Mouse (Mus musculus) kidney, embryonic 15.5 days (tissue): ENCODE data around the gene Kifc3. TPM values are rescaled to one million over a fixed set of nuclear protein-coding genes. Genes with fewer than 3 reads are reported as not detected.

Experiments
- ATAC-seq: fragments of 200-750 bp; cut with Nextera tagmentation; replicated peaks from 2 replicates; pipeline ENCODE4 v1.8.0; 2017; ENCODE audit warnings: moderate TSS enrichment; ENCODE audit not compliant: low FRiP score
- H3K27ac ChIP-seq: fragments of 300-500 bp; sonication (generic); 2 replicates; pipeline ENCODE4 v1.5.1; 2015; ENCODE audit warnings: mild to moderate bottlenecking, inconsistent platforms
- H3K27me3 ChIP-seq: fragments of 300-500 bp; sonication (generic); 2 replicates; pipeline ENCODE4 v1.6.1; 2015; ENCODE audit warnings: inconsistent platforms
- H3K36me3 ChIP-seq: fragments of 300-500 bp; sonication (generic); 2 replicates; pipeline ENCODE4 v1.6.1; 2015; ENCODE audit warnings: inconsistent platforms
- H3K4me1 ChIP-seq: fragments of 300-500 bp; sonication (generic); 2 replicates; pipeline ENCODE4 v1.6.1; 2015; ENCODE audit warnings: inconsistent platforms
- H3K4me2 ChIP-seq: fragments of 300-500 bp; sonication (generic); 2 replicates; pipeline ENCODE4 v1.6.1; 2015; ENCODE audit warnings: moderate library complexity, mild to moderate bottlenecking, inconsistent platforms
- H3K4me3 ChIP-seq: fragments of 300-500 bp; sonication (generic); replicated peaks from 2 replicates; pipeline ENCODE4 v1.5.1; 2015; ENCODE audit warnings: mild to moderate bottlenecking, inconsistent platforms
- H3K9ac ChIP-seq: fragments of 300-500 bp; sonication (generic); 2 replicates; pipeline ENCODE4 v1.6.1; 2015; ENCODE audit warnings: mild to moderate bottlenecking, inconsistent platforms
- H3K9me3 ChIP-seq: fragments of 300-500 bp; sonication (generic); replicated peaks from 2 replicates; pipeline ENCODE4 v1.6.1; 2016; ENCODE audit warnings: inconsistent platforms
- WGBS: fragments of 180-500 bp; shearing (Covaris S2); methylation state at CpG from one replicate; pipeline ENCODE4 v1.1.7; 2015; ENCODE audit warnings: mixed read lengths; 5-methylcytosine and 5-hydroxymethylcytosine counted together
- polyA plus RNA-seq: library from polyadenylated mRNA; unstranded; fragments of >200 nt; fragmentation: Nextera tagmentation; extraction: Ambion mirVana; gene quantifications from 2 replicates; pipeline ENCODE4 v1.2.1, GENCODE M21; 2015

The Kifc3 gene
- polyA plus RNA-seq, 1 experiment from 2014 or later, result 28.8 TPM

DNA sequence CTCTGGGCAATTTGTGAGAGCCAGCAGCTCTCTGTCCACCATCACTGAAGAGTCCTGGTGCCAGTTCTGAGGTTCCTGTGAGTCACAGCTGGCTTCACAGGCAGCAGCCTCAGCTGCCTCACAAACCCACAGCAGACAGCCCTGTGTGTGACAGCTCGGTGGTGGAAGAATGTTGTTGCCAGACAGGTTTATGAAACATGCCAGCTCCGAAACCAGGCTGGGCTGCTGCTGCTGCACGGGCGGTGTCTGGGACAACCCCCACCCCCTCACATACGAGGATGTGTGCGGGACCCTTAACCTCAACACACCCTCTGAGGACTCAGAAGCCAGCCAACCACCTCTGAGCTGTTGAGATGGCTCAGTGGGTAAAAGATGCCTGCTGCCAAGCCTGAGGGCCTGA is 48.0 kb downstream of the Kifc3 start:
- Histone ChIP-seq H3K9me3 (no peaks in the 10 kb centered on the region), H3K27me3 (no peaks in the 10 kb centered on the region), H3K36me3 (no peaks in the 10 kb centered on the region), H3K27ac (no peak overlapping the region), H3K9ac (no peak overlapping the region), H3K4me2 (no peak overlapping the region), H3K4me3 (no peak overlapping the region), H3K4me1 (peaks cover 16% of the 10 kb centered on the region; the same call in 1 of the 2 replicates)
- WGBS, result 43% methylated on average over 6 of the region's 6 CpGs
- peak; percentile 54; the same call in 1 of the 2 replicates for ATAC-seq

DNA sequence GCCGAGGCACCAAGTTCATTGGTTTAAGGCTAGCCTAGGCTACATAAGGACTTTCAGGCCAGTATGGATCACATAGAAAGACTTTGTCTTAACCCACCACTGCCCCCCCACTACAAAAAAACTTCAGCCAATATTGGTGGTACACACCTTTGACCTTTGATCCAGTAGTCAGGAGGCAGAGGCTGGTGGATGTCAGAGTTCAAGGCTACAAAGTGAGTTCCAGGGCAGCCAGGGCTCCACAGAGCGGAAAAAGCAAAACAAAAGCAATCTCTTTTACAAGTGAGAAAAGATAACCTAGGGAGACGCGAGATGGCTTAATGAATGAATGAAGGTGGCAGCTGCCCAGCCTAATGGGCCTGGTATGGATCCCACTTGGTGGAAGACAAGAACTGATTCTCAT is 48.6 kb downstream of the Kifc3 start:
- H3K4me1 ChIP-seq, result peaks cover 18% of the 10 kb centered on the region; the same call in 1 of the 2 replicates
- no peaks in the 10 kb centered on the region for H3K9me3 ChIP-seq
- H3K9ac ChIP-seq, result no peak overlapping the region
- H3K4me3 ChIP-seq, result no peak overlapping the region
- no peak overlapping the region for H3K27ac ChIP-seq
- H3K4me2 ChIP-seq, result no peak overlapping the region
- WGBS, result 64% methylated on average over 4 of the region's 4 CpGs
- ATAC-seq, result no peak
- no peaks in the 10 kb centered on the region for H3K36me3 ChIP-seq
- no peaks in the 10 kb centered on the region for H3K27me3 ChIP-seq

- 83% methylated on average over 3 of the region's 3 CpGs for WGBS
- no peaks in the 10 kb centered on the region for H3K9me3 ChIP-seq
- H3K27ac ChIP-seq, result no peak overlapping the region
- no peaks in the 10 kb centered on the region for H3K27me3 ChIP-seq
- no peaks in the 10 kb centered on the region for H3K36me3 ChIP-seq
- H3K4me1 ChIP-seq, result peaks cover 14% of the 10 kb centered on the region; the same call in 1 of the 2 replicates
- H3K9ac ChIP-seq, result no peak overlapping the region
- ATAC-seq, result no peak
- no peak overlapping the region for H3K4me3 ChIP-seq
- H3K4me2 ChIP-seq, result no peak overlapping the region
These were observed 52.0 kb downstream of the Kifc3 start for GRCm38 (mm10) chr8:95150608-95151007.

DNA sequence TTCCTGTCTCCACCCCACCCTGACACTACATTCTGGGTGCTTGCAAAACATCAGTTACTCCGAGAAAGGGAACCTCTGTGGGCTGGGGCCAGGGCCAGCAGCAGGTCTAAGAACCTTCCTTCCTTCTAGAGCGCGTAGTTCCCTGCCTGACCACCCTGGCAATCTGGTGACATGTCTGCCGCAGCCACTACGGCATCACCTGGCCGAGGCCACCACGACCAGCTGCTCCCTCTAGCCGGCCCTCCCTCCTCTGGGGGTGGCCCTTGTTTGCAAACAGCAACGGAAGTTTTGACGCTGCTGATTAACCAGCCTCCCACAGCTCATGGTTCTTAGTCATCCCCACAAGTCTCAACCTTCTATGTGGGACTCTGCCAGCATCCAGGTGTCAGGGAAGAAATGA is 53.2 kb downstream of the Kifc3 start:
- H3K36me3 ChIP-seq, result no peaks in the 10 kb centered on the region
- H3K4me1 ChIP-seq, result peaks cover 13% of the 10 kb centered on the region
- H3K9ac ChIP-seq, result no peak overlapping the region
- no peak overlapping the region for H3K4me2 ChIP-seq
- 40% methylated on average over 10 of the region's 10 CpGs for WGBS
- no peak overlapping the region for H3K27ac ChIP-seq
- H3K9me3 ChIP-seq, result no peaks in the 10 kb centered on the region
- H3K27me3 ChIP-seq, result no peaks in the 10 kb centered on the region
- H3K4me3 ChIP-seq, result no peak overlapping the region
- no peak for ATAC-seq

GRCm38 (mm10) chr8:95146846-95147245 is 55.8 kb downstream of the Kifc3 start:
- Histone ChIP-seq H3K4me2 (no peak overlapping the region), H3K4me1 (peaks cover 30% of the 10 kb centered on the region), H3K27me3 (no peaks in the 10 kb centered on the region), H3K9me3 (no peaks in the 10 kb centered on the region), H3K4me3 (no peak overlapping the region), H3K27ac (no peak overlapping the region), H3K9ac (no peak overlapping the region), H3K36me3 (no peaks in the 10 kb centered on the region)
- ATAC-seq, result no peak
- WGBS, result 88% methylated on average over 5 of the region's 5 CpGs

- no peak for ATAC-seq
- Histone ChIP-seq H3K27ac (no peak overlapping the region), H3K36me3 (no peaks in the 10 kb centered on the region), H3K27me3 (no peaks in the 10 kb centered on the region), H3K9ac (no peak overlapping the region), H3K9me3 (no peaks in the 10 kb centered on the region), H3K4me1 (peaks cover 37% of the 10 kb centered on the region), H3K4me3 (no peak overlapping the region), H3K4me2 (no peak overlapping the region)
- WGBS, result 56% methylated on average over 2 of the region's 2 CpGs
These were observed 56.4 kb downstream of the Kifc3 start for GRCm38 (mm10) chr8:95146044-95146745.

- Histone ChIP-seq H3K9me3 (no peaks in the 10 kb centered on the region), H3K27ac (peak overlapping the region; percentile 86; the same call in 1 of the 2 replicates), H3K4me2 (no peak overlapping the region), H3K27me3 (no peaks in the 10 kb centered on the region), H3K9ac (no peak overlapping the region), H3K4me3 (no peak overlapping the region), H3K36me3 (no peaks in the 10 kb centered on the region), H3K4me1 (peaks cover 49% of the 10 kb centered on the region)
- ATAC-seq, result no peak
- 58% methylated on average over 2 of the region's 2 CpGs for WGBS
These were observed 58.0 kb downstream of the Kifc3 start for GRCm38 (mm10) chr8:95144631-95145015.

DNA sequence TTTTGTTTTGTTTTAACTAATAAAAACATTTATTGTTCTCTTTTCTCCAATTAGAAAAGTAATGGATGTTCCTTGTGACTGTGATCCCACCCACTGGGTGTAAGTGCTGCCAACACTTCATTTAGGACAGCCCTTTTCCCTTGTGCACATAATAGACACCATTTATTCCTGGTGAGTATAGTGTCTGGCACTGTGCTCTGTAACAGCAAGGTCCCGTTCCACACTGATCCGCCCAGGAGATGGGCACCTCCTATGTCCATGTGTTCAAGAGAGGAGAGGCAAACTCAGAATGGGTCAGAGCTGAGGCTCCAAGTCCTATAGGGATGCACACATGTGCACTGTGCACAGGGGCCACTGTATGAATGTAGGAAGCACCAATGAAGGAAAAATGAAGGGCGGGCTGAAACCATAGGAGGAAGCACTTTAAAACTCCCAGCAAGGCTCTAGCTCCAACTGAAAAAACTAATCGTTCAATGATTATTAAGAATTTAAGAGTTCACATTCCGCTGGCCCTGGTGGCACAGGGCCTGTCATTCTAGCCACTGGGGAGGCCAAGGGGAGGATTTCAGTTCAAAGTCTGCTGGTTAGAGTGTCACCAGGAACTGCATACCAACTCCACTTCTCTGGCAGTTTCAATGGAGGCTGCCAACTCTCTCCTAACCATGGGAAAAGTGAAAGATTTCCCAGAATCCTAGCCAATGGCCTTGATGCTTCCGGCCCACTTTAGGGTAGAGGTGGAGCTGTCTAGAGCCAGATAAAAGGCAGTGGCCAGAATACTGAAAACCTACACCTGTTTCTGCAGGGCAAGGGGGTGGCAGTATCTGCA is 58.6 kb downstream of the Kifc3 start:
- no peak overlapping the region for H3K4me3 ChIP-seq
- no peaks in the 10 kb centered on the region for H3K27me3 ChIP-seq
- WGBS, result 71% methylated on average over 6 of the region's 6 CpGs
- no peak overlapping the region for H3K9ac ChIP-seq
- H3K4me2 ChIP-seq, result no peak overlapping the region
- H3K4me1 ChIP-seq, result peaks cover 53% of the 10 kb centered on the region
- ATAC-seq, result no peak
- no peaks in the 10 kb centered on the region for H3K36me3 ChIP-seq
- peak overlapping the region; percentile 86 for H3K27ac ChIP-seq
- H3K9me3 ChIP-seq, result no peaks in the 10 kb centered on the region

- H3K36me3 ChIP-seq, result no peaks in the 10 kb centered on the region
- H3K27ac ChIP-seq, result peak overlapping the region; percentile 86
- peaks cover 62% of the 10 kb centered on the region for H3K4me1 ChIP-seq
- H3K27me3 ChIP-seq, result no peaks in the 10 kb centered on the region
- H3K4me3 ChIP-seq, result peak overlapping the region; percentile 65
- ATAC-seq, result no peak
- H3K9me3 ChIP-seq, result no peaks in the 10 kb centered on the region
- H3K9ac ChIP-seq, result 0 out of 2 replicates have a peak overlapping the region, but pooled peaks have one; percentile 70
- H3K4me2 ChIP-seq, result peak overlapping the region; percentile 79
- WGBS, result 21% methylated on average over 17 of the region's 17 CpGs
These were observed 59.4 kb downstream of the Kifc3 start for GRCm38 (mm10) chr8:95142985-95143804.

- peak overlapping the region; percentile 65 for H3K4me3 ChIP-seq
- peak overlapping the region; percentile 79 for H3K4me2 ChIP-seq
- H3K27me3 ChIP-seq, result no peaks in the 10 kb centered on the region
- H3K4me1 ChIP-seq, result peaks cover 71% of the 10 kb centered on the region
- H3K27ac ChIP-seq, result peak overlapping the region; percentile 86
- peak overlapping the region; percentile 70 for H3K9ac ChIP-seq
- H3K9me3 ChIP-seq, result no peaks in the 10 kb centered on the region
- no peaks in the 10 kb centered on the region for H3K36me3 ChIP-seq
- ATAC-seq, result peak; percentile 65
- under 1% methylated on average over 48 of the region's 66 CpGs for WGBS
These were observed 60.4 kb downstream of the Kifc3 start for GRCm38 (mm10) chr8:95142075-95142831.

DNA sequence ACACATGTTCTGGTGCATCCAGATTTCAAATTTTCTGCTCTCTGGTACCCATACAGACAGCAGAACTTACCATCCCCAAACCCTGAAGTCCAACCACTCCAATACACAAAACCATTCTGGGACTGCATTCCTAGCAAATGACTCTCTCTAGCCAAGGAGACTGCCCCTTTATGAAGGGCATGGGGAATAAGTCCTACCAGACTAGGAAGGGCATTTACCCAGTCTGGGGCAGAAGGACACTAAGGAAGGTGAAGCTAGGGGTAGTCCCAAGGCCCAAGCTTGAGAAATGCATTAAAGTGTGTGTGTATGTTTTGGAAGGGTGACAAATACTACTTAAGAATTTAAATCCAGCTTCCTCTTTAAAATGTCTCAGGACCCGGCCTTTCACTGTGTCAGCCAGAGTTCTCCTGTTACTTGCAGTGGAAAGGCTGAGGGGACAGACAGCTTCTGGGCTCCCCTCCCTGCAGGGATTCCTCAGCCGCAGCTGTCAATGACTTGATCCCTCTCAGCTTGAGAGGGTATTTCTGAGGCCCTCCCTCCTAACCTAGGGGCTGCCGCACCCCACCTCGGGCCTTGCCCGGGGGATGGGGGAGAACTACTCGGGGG is 61.0 kb downstream of the Kifc3 start:
- ATAC-seq, result peak; percentile 20
- Histone ChIP-seq H3K4me2 (peak overlapping the region; percentile 79), H3K27me3 (no peaks in the 10 kb centered on the region), H3K4me3 (peak overlapping the region; percentile 65), H3K9me3 (no peaks in the 10 kb centered on the region), H3K27ac (peak overlapping the region; percentile 86), H3K9ac (peak overlapping the region; percentile 70), H3K36me3 (no peaks in the 10 kb centered on the region), H3K4me1 (peaks cover 77% of the 10 kb centered on the region)
- whole genome bisulfite sequencing, result 0% methylated on average over 6 of the region's 6 CpGs
